Mouse (Mus musculus): ENCODE results near the gene Rtn4. TPM values are rescaled to one million over a fixed set of nuclear protein-coding genes. Genes with fewer than 3 reads are reported as not detected.

Rtn4 gene
- 10 to 100 TPM; 30.1 to 30.4 TPM for polyA plus RNA-seq (2017; shearing (Covaris generic))

DNA sequence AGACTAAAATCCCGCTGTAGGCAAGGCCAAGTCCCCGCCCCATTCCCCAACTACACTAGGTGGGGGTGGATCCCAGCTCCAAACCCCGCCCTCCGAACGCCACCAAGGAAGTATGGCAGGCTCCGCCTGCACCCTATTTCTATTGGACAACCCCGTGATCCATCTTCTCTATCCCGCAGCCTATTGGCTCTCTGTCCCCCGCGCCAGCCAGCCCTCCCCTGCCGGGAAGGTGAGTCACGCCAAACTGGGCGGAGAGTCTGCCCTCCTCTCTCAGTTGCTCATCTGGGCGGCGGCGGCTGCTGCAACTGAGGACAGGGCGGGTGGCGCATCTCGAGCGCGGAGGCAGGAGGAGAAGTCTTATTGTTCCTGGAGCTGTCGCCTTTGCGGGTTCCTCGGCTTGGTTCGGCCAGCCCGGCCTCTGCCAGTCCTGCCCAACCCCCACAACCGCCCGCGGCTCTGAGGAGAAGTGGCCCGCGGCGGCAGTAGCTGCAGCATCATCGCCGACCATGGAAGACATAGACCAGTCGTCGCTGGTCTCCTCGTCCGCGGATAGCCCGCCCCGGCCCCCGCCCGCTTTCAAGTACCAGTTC lies at the start of gene Rtn4:
Gene Rtn4 (plus strand): TSS at position 265 of the 590 bp plus-strand sequence.

Other genes with a start within 250 kb of the Rtn4 start
- gene Prorsd1, start 177.9 kb upstream of the Rtn4 start, polyA plus RNA-seq (2017; shearing (Covaris generic)): 10 to 100 TPM; 40.0 to 45.4 TPM
- 10 to 100 TPM; 51.1 to 54.9 TPM for gene Mtif2, start 166.5 kb upstream of the Rtn4 start, polyA plus RNA-seq (2017; shearing (Covaris generic))
- 1 to 10 TPM; 1.1 to 1.6 TPM for gene Clhc1, start 145.0 kb upstream of the Rtn4 start, polyA plus RNA-seq (2017; shearing (Covaris generic))
- gene Rps27a, start 144.8 kb upstream of the Rtn4 start, polyA plus RNA-seq (2017; shearing (Covaris generic)): 100 to 1,000 TPM; 362 to 381 TPM
- 1 to 10 TPM in 1 of 2 experiments, under 1 TPM in 1; 0.27 to 2.6 TPM for gene 4931440F15Rik, start 132.7 kb downstream of the Rtn4 start, polyA plus RNA-seq (2017; shearing (Covaris generic))

Measured in inflammation-experienced regulatory T-cells (primary cell).